Mouse (Mus musculus): ENCODE data around the gene Popdc3.
"Not testable (repeated sequence)": the region's sequence is repeated elsewhere in the genome, so short reads cannot be mapped to it uniquely, and the experiment has no call there.

The Popdc3 gene

DNA sequence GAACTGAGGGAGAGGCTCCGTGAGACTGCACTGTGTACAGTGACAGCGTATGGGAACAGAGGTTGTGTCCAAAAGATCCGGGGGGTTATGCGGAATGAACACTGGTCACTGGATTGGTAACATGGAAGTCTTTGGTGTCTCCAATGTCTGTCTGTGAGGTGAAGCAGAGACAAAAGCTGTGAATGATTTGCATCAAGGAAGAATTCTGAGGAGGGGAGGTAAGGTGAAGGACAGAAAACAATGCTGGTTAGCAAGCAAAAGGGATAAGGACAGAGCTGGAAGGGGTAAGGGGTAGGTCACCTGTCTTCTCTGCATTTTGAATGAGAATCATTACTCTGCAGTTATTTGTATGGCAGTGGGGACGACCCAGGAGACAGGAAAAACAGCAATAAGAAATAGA is 16.6 kb downstream of the Popdc3 start:
- DNase-seq (ENCODE audit: low spot score): no peak

- DNase-seq (ENCODE audit: low spot score): no peak
These were observed 26.7 kb downstream of the Popdc3 start for GRCm38 (mm10) chr10:45204582-45204981.

- no peak for DNase-seq (ENCODE audit: low spot score)
These were observed 32.3 kb downstream of the Popdc3 start for GRCm38 (mm10) chr10:45210201-45210600.

DNA sequence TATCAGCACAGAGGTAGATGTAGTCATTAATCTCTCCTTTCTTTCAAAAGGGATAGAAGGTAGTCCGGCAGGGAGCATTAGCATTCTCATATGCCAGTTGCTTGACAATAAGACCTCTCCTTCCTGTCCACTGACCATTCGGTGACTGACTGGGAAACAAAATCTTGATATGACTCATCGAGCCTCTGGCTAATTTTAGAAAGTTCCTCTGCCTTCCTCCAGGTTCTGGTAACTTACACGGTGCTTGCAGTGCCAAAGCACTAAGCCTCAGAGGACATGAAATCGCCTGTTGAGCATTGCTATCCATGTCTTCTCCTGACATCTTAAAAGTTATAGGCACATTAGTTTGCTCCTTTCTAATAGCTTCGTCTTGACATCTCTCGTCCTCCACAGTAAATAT is 38.8 kb downstream of the Popdc3 start:
- DNase-seq (ENCODE audit: low spot score): no peak

DNA sequence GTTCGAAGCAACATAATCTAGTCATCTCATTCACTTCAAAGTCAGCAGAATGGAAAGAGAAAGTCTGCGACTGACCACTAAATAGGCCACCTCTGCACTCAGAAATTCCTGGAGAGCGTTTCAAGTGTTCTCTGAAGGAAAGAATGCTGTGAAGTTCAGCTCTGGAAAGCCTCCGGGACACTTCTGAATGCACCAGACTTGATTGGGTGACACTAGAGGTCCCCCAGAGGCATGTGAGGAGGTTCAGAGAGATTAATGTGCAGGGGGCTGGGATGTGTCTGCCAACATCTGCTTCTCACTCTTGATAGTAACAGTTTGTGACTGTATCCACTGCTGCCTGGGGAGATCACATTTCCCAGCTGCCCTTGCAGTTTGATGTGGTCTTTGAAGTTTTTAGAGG is 52.1 kb downstream of the Popdc3 start:
- DNase-seq (ENCODE audit: low spot score): no peak

- no peak for DNase-seq (ENCODE audit: low spot score)
These were observed 55.5 kb downstream of the Popdc3 start for GRCm38 (mm10) chr10:45233351-45233750.

GRCm38 (mm10) chr10:45236304-45236703 is 58.4 kb downstream of the Popdc3 start:
- no peak for DNase-seq (ENCODE audit: low spot score)

GRCm38 (mm10) chr10:45237492-45237891 is 59.6 kb downstream of the Popdc3 start:
- no peak for DNase-seq (ENCODE audit: low spot score)

DNA sequence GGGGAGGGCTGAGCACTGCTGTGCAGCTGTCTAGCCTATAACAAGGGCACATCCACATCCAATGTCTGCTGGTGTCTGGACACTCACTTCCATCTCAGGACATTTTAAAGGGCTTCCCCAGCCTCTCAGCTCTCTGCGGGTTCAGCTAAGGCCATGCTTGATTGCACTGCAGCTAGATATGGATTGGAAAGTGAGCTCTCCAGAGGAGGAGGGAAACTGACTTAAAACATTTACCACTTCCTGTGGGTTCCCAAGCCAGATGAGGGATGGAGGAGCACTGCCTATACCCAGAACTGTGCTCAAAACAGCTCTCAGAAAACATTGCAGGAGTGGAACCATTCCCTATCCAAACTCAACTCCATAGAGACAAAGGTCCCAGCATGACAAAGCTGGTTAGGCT is 82.6 kb downstream of the Popdc3 start:
- DNase-seq (ENCODE audit: low spot score): no peak

GRCm38 (mm10) chr10:45262126-45262525 is 84.2 kb downstream of the Popdc3 start:
- DNase-seq (ENCODE audit: low spot score): no peak

- no peak for DNase-seq (ENCODE audit: low spot score)
These were observed 98.6 kb downstream of the Popdc3 start for GRCm38 (mm10) chr10:45276499-45276898.

GRCm38 (mm10) chr10:45276995-45277394 is 99.1 kb downstream of the Popdc3 start:
- no peak for DNase-seq (ENCODE audit: low spot score)

- no peak for DNase-seq (ENCODE audit: low spot score)
These were observed 107.8 kb downstream of the Popdc3 start for GRCm38 (mm10) chr10:45285651-45286050.

DNA sequence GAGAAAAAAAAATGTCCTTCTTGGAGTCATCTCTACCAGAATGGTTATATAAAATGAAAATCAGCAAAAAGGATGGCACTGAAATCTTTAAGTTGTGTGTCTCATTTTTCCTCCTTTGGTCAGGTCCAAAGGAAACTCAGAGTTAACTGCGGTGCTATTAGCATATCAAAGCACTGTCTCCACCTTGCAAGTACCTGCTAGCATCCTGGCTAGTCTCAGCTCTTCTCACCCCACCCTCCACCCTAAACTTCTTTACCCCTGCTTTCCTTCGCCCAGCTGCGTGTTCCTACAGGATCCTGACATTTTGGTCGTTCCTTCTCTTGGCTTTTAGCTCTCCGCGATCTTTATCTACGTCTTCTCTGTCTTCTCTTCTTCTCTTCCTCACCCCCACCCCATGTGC is 110.5 kb downstream of the Popdc3 start:
- no peak for DNase-seq (ENCODE audit: low spot score)

- no peak for DNase-seq (ENCODE audit: low spot score)
These were observed 111.6 kb downstream of the Popdc3 start for GRCm38 (mm10) chr10:45289218-45290105.

- no peak for DNase-seq (ENCODE audit: low spot score)
These were observed 112.7 kb downstream of the Popdc3 start for GRCm38 (mm10) chr10:45290618-45291017.

GRCm38 (mm10) chr10:45292159-45292558 is 114.3 kb downstream of the Popdc3 start:
- DNase-seq (ENCODE audit: low spot score): not testable (repeated sequence)

DNA sequence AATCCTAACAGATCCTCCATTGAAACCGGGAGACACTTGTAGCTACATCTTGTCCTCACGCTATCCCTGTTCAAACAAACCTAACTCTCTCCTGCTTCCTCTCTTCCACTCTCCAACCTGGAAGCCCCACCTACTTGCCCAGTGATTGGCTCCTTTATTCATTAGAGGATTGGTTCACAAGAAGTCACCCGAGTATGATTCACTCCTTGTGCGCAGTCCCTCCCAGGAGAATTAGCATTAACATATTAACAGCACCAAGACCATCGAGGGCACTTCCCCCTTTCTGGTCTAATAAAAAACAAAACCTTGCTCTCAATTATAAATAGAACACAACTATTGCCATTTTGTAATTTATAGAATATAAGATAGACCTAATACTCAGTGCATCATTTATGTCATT is 117.2 kb downstream of the Popdc3 start:
- no peak for DNase-seq (ENCODE audit: low spot score)

DNA sequence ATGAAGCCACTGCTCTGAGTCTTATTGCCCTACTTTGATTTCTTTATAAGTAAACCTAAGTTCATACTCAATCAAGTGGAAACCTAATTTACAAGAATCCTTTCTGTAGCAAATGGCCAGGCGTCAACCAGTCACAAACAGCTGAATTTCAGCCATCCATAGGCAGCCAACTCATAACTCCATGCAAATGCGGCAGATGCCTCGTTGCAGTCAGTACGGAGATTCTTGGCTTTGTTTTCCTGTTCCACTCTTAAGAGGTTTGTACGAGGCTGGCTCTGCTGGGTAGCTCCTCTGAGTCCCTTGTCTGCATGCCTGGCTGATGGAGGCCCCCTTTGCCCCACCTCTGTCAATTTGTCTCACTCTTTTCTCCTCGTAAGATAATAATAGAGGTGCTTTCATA is 120.6 kb downstream of the Popdc3 start:
- no peak for DNase-seq (ENCODE audit: low spot score)

- DNase-seq (ENCODE audit: low spot score): no peak
These were observed 121.6 kb downstream of the Popdc3 start for GRCm38 (mm10) chr10:45299509-45299908.

DNA sequence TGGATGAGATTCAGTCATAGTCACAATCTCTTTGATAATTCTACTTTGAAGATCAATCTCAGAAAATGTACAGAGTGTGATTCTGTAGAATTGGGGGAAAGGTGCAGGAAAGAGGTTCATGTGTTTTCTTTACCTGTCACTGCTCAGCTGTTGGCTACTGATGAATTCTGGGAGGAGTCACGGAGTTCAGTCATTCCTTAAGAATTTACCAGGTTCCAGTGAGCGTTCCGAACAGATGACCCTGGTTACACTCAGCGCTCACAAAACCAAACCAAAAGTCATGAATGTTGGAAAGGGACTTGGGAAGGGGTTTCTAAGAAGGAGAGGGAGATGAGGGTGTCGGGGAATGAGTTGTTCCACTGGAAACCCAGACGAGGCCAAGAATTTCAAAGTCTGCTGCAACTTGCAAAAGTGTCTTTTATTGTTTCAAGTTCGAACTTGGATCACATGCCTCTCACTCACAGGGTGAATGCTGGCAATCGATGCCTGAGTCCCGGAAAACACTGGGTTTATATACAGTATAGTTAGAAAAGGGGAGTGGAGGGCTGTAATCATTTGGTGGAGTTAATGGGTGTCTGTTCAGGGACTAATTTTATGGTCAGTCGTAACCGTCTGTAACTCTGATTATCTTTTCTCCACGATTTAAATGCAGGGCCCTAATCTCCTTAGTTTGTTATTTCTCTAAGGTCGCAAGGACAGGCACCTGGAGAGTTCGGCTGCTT is 125.6 kb downstream of the Popdc3 start:
- no peak for DNase-seq (ENCODE audit: low spot score)

- DNase-seq (ENCODE audit: low spot score): no peak
These were observed 127.3 kb downstream of the Popdc3 start for GRCm38 (mm10) chr10:45305173-45305572.

GRCm38 (mm10) chr10:45311129-45311528 is 133.2 kb downstream of the Popdc3 start:
- no peak for DNase-seq (ENCODE audit: low spot score)
